Mouse (Mus musculus) naive thymus-derived CD4-positive, alpha-beta T cell, adult 2 months (primary cell): Measurements from ENCODE around the gene Fam3b.

ENCODE experiments used
- DNase-seq: peaks from one replicate; pipeline ENCODE4 v3.0.0-alpha.2; 2011; ENCODE audit warnings: low read depth

Gene Fam3b

DNA sequence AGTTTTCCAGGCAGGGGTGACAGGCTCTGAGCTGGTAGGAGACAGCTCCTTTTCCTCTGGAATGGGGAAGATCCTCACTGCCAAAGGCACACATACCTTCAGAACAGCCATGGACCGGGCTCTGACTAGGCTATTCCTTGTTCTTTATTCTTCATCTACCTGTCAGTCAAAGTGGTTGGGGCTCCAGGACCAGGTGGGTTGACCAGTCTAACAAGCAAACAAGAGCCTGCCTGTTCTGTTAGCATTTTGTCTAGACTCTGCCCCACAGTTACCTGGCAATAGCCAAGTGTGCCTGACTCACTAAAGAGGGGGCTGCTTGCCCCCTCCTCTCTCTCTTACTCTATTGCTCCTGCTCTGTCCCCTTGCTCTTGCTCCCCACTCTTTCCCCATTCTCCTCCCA lies 22.2 kb downstream of the Fam3b start:
- no peak for DNase-seq

GRCm38 (mm10) chr16:97478655-97479054 lies 36.0 kb downstream of the Fam3b start:
- no peak for DNase-seq

DNA sequence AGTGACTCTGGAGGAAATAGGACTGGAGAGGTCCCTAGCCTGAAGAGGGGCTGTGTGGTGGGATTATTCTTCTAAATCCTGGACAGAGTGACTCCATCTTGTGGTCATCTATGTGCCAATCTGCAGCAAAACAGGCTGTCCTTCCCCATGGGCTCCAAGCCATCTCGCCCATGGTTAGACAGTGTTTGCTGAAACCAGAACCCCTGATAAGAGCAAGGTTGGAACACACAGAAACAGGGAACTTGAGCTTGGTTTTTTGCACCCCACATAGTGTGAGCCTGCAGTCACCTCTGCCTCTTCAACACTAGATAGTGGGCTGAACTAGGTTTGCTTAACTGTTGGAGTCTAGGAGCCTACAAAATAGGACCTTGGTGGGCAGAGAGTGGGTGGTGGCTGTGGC lies 38.1 kb downstream of the Fam3b start:
- no peak for DNase-seq

DNA sequence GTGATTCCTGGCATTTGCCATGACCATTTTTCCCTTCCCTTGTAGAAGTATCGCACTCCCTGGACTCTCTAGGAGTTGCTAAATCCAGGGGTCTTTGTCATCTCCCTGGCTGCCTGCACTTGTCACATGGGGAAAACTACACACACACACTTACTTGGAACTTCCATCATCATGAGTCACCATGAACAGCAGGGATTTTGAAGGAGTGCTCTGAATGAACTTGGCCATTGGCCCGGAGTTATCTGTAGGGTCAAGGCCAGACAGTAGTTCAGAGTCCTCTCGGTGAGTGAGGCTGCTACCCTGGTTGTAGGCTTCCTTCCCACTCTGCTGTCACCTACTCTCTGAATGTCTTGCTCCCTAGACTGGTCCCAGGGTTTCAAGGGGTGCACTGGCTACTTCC lies 39.0 kb downstream of the Fam3b start:
- no peak for DNase-seq

DNA sequence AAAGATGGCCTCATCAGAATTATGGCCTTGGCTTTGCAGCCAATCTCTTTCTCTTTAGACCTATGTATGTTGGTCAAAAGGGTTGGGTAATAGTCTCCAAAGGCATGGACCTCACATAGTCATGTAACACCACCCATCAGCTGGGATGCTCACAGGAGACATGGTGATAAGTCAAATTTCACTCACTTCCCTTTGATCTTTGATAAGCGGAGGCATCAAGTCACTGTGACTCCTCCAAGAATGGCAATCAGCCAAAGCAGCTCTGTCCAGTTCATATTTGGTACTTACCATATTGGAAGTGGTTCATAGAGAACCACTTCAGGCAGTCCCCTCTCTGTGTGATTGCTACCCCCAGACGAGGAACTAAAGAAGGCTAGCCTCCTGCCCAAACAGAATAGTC lies 39.9 kb downstream of the Fam3b start:
- DNase-seq, result no peak

DNA sequence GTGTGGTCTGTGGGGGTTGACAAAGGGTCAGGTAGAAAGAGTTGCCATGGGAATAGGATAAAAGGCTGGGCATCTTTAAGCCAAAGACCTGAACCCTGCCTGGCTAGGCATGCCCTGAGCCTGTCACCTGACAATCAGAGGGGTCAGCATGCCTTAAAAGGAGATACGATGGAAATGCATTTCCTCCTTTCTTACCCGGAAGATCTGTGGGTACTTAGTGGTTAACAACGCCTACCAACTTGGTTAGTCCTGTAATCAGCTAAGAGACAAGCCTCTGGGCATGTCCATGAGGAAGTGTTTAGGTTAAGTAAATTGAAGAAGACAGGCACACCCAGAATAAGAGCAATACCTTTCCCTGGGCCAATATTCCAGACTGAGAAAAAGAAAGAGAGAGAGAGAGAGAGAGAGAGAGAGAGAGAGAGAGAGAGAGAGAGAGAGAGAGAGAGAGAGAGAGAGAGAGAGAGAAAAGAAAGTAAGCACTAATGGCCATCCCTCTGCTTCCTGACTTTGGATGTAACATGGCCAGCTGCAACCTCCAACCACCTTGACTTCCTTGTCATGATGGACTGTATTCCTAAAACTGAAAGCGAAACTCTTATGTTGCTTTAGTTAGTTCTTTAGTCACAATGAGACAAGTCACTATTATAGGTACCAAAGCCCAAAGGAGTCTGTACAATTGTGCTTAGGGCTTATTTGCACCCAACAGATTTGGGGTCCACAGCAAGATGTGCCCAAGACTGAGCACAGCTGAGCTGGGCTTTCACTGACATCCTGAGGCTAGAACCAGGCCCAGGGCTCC lies 46.4 kb downstream of the Fam3b start:
- DNase-seq, result no peak

DNA sequence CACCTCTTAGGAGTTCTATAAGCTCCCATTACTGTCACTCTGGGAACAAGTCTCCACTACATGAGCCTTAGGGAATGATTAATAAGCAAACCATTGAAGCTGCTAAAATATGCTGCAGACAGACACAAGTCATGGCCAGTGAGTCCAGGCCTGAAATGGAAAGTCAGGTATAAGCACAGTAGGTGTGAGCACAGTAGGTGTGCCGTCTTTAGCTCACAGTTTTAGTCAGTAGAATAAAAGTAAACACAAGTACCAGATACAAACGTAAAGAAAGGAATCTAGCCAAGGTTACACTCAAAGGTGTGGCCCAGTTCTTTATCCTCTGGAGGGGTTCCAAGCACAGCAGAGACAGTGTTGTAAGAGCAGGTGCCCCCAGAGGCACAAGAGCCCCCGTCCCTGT lies 47.1 kb downstream of the Fam3b start:
- no peak for DNase-seq

DNA sequence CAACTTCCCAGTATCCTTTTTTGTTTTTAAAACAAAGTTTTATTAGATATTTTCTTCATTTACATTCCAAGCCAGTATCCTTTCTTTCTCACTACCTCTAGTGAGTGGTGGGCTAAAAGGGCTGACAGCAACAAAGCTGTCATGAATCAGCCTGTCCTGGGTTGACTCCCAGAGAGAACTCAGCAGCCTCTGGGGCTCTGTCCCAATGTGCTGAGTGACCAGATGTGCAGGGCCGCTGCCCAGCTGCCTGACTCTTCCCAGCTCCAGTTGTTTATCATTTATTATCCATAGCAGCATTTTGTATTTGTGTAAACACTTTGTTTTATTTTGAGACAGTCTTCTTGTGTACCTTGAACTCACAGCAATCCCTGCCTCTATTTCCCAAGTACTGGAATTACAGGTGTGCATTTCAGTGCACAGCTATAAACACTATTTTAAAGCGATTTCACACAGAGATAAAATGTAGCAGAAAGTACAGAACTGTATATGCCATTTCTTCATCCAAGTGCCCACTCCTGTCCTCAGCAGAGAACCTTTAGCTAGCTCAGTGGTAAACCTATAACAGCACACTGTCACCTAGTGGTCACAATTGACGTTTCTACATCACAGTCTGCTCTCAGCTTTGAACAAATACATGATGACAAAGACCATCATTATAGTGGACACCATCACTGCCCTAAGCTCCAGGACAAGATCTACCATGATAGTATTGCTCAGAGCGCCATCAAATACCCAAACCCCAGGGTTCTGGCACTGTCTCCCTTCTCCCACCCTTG lies 48.2 kb downstream of the Fam3b start:
- no peak for DNase-seq

DNA sequence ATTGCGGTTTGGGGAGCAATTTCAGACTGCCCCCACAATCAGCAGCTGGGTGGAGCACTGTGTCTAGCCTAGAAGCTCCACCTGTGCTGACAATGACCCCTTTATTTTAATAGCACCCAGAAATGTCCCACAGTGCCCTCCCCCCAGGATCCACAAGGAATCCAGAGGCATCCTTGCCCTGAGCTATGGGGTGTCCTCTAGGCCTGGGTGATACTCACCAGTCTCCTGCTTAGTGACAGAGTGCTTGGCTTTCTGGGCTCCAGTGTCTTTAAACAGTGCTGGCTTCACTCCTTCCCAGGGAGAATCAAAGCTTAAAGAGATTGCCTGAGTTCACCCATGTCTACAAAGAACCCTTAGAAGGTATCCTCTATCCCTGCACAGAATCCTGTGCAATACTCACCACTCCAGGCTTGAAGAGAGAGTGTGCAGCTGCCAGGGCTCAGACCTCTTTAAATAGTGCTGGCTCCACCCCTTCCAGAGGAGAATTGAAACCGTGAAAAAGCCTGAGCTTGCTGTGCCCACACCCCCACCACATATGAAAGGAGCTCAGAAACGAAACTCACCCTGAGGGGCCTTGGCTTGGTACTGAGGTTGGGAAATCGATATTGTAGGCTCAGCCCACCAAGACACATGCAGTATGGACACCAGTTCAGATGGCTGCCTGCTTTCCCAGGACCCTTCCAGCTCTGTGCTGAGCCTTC lies 52.0 kb downstream of the Fam3b start, which contains the start of gene Mx1:
Gene Mx1, minus strand, starts transcription at position 427 of the 701 bp plus-strand sequence.
- peak; percentile 40 for DNase-seq

DNA sequence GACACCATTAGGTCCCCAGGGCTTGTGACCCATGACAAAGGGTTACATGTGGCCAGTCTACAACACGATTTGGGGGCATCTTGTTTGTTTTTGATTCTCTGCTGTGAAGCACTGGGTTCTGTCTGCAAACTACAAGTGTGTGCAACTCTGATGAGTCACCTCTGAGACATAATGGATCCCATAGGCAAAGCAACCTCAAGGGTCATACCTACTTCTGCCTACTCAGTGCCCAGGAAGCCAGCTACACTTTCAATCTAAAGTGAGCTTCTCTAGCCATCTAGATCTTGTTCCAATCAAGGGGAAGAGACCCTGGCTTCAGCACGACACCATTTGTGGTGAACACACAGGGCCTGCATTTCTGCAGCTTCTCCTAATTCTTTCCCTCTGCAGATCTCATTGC lies 53.3 kb downstream of the Fam3b start:
- no peak for DNase-seq

- DNase-seq, result no peak
Observed at GRCm38 (mm10) chr16:97459831-97460230, 54.8 kb downstream of the Fam3b start.

DNA sequence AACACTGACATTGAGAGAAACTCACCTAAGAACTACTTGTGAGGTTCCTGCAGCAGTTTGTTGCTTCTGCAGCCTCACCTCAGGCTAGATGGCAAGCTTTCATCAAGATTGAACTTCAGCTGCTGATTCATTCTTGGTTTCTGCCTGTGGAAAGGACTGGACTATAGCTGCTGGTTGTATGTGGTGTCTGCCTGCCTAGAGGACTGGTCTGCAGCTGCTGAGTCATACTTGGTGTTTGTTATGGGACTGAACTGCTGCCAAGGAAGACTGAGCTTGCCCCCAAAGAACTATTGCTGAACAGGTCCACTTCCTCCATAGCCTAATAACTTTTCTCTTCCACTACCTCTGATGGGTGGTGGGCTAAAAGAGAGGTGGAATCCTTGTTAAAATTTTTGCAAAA lies 67.2 kb downstream of the Fam3b start:
- no peak for DNase-seq

GRCm38 (mm10) chr16:97443670-97444263 lies 70.8 kb downstream of the Fam3b start:
- DNase-seq, result peak; percentile 68

DNA sequence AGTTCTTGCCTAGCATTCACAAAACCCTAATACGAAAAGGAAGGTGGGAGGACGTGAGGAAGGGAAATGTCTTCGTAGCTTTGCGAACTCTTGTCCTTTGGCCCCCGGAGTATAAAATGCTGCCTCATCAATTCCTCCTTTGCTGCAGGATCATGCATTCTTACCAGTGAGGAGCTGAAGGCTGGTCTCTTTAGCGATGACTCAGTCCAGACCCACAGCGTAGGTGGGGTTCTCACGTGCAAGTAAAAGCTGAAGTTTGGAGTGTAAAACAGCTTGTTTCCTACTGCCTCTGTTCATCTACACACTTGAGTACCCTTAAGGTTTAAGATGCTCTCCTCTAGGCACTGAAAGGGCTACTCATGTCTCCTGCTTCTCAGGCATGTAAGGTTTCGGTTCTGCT lies 72.6 kb downstream of the Fam3b start:
- no peak for DNase-seq

GRCm38 (mm10) chr16:97438191-97438590 lies 76.4 kb downstream of the Fam3b start:
- DNase-seq, result no peak

DNA sequence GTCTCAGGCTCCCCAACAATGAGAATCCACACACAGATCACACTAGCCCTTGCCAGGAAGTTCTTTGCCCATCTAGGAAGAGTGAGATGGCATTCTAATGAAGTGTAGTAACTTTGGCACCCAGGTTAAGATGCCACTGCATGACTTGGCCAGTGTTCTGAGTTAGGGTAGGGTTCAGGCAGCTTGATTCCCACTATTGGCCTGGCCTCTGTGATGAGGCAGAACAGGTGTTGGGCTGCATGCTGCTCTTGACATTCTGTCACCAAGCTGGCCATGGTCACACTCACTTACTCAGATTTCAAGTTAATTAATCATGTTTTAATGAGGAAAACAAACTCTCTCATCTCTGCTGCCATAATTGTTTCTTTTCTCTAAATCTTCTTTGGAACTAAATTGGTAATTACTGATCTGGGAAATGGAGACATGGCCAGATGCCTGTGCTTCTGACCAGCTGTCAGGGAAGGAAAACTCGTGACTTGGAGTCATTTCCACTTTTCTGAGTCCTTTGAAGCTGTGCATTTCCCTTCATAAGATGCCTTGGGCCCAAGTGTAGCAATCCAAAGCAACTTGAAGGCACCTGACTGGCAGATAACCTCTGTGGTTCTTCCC lies 77.1 kb downstream of the Fam3b start:
- DNase-seq, result no peak

DNA sequence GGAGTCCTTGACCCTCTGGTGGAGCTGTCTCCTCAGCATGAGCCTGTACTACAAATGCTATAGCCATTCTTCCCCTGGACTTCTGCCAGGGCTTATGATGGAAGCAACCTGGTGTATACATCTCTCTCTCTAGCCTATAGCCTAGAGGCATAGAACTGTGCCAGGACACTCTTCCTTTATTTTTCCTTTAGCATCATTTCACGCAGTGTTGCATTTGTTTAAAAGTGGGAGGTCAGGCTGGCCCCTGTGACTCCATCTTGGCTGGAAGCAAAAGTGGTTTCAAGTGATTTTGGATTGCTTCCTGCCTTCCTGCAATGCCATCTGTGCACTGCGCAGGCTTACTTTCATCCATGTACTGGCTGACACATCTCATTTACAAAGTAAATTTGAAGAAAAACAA lies 80.4 kb downstream of the Fam3b start:
- DNase-seq, result no peak

DNA sequence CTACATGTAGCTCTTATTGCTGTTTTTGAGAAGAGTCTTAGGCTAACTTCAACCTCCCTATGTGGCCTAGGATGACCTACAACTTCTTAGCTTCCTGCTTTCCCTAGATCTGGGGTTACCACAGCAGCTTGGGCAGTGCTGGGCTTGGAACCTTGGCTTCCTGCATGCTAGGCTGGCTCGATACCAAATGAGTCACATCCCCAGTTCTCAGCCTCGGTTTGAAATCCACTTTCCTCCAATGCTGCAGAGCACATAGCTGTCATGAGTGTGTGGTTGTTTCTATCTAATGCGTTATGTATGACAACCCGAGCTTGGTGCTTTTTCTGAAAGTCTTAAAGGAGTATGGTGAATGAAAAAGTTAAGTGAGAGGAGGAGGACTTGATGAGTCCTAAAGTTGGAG lies 83.3 kb downstream of the Fam3b start:
- DNase-seq, result no peak

DNA sequence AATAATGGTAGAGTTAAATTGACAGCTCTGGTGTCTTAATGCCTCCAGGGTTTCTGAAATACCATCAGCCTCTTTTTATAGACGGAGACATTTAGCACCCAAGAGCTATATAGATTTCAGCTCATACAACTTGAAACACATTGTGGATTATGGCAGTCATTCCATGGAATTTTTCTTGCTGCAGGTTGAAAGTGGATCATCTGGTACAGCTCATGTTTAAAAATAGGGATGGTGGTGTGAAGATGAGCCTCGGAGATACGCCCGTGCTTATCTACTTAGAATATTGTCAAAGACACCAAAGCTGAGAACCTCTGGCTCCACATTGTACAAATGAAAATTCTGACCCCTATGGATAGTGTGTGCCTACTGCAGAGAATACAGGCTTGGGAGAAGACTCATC lies 84.5 kb downstream of the Fam3b start:
- no peak for DNase-seq

DNA sequence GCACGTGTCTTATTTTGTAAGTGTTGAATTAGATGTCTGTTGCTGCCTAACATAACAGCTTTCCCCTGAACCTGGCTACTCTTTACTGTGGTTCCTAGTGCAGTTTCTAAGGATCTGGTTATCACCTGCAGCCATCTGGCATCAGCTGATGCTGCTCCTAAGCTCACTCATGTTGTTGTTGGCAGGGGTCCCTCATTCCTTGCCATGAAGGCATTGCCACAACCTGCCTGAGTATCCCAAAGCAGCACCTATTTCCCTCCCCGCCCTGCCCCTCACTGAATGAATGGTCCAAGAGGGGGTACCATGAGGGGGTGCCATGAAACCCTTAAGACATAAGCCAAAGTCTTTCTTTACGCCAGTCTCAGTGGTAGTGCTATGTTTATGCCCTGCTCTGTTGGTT lies 86.6 kb downstream of the Fam3b start:
- no peak for DNase-seq

DNA sequence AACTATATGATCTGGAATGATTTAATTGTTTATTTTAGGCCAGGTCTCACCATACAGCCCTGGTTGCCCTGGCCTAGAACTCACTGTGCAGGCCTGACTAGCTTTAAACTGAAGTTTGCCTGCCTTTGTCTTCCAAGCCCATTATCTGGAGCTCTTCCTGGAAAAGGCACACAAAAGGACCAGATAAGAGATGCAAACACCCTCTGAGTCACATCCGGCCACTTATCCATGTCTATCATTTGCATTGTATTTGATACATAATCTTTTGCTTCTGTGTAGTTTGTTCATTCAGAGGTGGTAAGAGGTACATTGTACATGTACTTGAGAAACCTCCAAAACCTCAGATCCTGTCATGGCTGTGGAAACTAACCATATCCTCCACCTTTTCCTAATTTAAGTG lies 91.0 kb downstream of the Fam3b start:
- no peak for DNase-seq

GRCm38 (mm10) chr16:97421671-97422070 lies 92.9 kb downstream of the Fam3b start:
- DNase-seq, result no peak
